Mouse (Mus musculus): ENCODE measurements at regions not wholly inside any gene's neighbourhood (a gene's known extent, or its start where the extent isn't known, plus 50 kb on each side); places are given as distances from the start of the nearest gene placed in this dataset.

DNA sequence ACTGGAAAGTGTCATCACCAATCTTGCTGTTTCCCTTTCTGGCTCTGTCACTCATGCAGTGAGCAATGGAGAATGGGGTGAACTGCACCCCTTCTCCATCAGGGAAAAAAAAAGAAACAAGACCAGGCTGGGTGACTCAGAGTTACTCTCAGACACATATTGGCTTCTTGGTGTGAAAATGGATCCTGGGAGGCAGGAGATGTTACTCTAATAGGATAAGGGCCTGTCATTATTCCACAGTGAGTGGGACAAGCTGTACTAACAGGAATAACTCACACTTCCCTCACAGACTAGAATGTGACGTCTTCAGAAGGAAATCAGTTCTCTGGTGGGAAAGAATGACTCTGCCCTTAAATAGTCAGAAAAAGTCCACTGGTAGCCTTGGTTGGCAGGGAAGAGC lies 181.4 kb upstream of the Nlrp1b start:
- no peak for DNase-seq (ENCODE audit: low spot score in 2 of 2)

DNA sequence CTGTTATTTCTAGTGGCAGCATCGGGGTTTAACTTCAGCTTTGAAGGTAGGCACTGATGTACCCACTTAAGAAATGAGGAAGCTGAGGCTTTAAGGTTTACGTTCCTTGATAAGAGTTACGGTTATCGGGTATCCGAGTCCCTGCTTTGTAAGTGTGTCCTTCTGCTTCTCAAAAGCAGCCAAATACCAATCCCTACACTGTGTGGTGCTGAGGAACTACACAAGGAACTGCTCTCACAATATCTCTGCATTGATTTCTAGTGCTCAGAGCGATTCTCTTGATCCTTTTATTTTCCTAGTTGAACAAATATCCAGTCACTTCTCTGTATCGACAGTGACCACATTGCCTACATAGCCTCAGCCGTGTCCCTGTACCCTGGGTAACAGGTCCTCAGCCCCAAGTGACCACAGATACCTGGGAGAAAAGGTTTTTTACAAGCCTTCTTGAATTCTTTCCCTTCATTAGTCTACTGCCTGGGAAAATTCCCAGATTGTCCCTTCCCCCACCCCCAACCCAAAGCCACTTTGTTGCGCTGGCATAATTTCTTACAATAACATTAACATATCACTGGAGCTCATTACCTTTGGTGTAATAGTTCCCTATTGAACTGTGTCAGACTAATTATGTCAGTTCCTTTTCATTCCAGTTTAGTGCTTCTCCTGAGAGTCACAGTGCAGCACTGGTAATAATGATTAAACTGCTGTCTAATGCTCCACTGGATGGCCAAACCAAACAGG lies 184.0 kb upstream of the Nlrp1b start:
- DNase-seq (ENCODE audit: low spot score in 2 of 2): no peak

GRCm38 (mm10) chr11:71415451-71415850 lies 184.9 kb upstream of the Nlrp1b start:
- no peak for DNase-seq (ENCODE audit: low spot score in 2 of 2)

- DNase-seq (ENCODE audit: low spot score in 2 of 2): no peak
These were observed 191.8 kb upstream of the Nlrp1b start for GRCm38 (mm10) chr11:71422291-71422840.

GRCm38 (mm10) chr11:71423242-71423641 lies 192.7 kb upstream of the Nlrp1b start:
- no peak for DNase-seq (ENCODE audit: low spot score in 2 of 2)

DNA sequence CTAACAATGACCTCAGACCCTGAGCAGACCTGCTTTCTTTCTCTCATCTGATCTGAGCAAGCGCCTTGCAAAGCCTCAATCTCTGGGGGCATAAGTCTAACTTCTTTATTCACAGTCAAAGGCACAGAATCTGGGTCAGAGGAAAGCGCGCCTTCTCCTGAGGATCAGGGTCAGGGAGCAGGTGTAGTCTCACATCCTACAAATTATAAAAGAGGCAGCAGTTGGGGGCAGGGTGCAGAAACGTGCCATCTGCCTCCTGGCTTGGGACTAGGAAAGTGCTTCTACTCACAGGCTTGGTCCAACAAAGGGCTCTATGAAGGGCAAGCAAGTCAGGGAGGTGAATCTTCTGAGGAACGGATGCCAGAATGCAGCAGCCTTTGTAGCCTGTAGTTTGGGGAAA lies 194.3 kb upstream of the Nlrp1b start:
- no peak for DNase-seq (ENCODE audit: low spot score in 2 of 2)

- no peak for DNase-seq (ENCODE audit: low spot score in 2 of 2)
These were observed 199.2 kb upstream of the Nlrp1b start for GRCm38 (mm10) chr11:71429739-71430138.

- DNase-seq (ENCODE audit: low spot score in 2 of 2): no peak
These were observed 203.7 kb upstream of the Nlrp1b start for GRCm38 (mm10) chr11:71434241-71434640.

GRCm38 (mm10) chr11:71434886-71435285 lies 204.4 kb upstream of the Nlrp1b start:
- DNase-seq (ENCODE audit: low spot score in 2 of 2): no peak

- DNase-seq (ENCODE audit: low spot score in 2 of 2): no peak
These were observed 205.2 kb upstream of the Nlrp1b start for GRCm38 (mm10) chr11:71435745-71436144.

DNA sequence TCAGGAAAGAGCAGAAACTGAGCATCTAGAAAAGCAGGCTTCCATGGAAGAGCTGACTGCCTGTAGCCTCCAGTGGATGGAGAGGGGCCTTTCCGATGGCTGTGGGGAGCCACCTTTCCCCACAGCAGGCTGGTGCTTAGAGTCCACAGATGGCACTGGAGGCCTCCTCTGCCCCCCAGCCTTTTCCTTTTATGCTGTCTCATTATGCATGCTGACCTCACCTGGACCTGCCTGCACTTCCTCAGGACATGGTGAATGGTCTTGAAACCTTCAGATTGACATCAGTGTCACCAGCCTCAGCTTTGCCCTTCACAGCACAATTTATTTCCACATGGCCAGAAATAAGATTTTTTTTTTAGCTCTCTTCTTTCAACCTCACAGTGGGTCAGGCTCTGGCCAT lies 205.8 kb upstream of the Nlrp1b start:
- no peak for DNase-seq (ENCODE audit: low spot score in 2 of 2)

DNA sequence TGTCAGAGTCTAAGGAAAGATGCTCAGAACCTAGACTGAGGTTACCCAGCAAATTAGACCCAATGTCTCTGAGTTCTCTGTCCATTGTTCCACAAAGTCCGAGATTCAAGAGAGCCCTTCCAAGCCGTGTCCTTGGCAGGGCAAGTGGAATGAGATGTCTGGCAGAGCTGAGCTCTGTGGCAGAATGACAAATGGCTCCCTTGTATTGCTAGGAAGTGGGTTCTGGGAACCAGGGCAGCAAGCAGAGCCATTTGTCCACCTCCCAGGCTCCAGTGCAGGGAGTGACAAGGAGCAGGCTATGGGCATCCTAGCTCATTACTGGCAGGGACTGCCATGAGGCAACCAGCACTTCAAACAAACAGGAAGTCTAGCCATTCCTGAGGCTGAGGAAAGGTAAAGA lies 206.3 kb upstream of the Nlrp1b start:
- peak; percentile 29 to 58 for DNase-seq (ENCODE audit: low spot score in 2 of 2)

- DNase-seq (ENCODE audit: low spot score in 2 of 2): peak; percentile 37 to 53
These were observed 209.3 kb upstream of the Nlrp1b start for GRCm38 (mm10) chr11:71439871-71440270.

DNA sequence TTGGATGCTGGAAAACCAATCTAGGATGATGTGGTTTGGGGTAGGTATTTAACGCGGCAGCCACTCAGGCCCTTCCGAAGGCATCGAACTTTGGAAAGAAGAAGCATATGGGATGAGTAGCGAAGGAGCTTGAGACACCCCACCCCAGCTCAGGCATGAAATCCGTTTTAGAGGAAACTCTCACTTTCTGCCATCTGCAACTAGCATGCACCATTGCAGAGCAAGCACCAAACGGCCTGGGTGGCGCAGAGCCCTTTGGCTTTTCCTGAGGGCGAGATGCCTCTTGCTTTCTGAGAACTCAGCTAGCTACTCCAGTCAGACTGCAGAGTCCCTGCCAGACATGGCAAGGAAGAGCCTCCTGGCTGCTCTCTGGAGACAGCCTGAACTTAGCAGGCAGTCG lies 209.9 kb upstream of the Nlrp1b start:
- DNase-seq (ENCODE audit: low spot score in 2 of 2): peak in 1 of 2 experiments; percentile 8

- no peak for DNase-seq (ENCODE audit: low spot score in 2 of 2)
These were observed 213.5 kb upstream of the Nlrp1b start for GRCm38 (mm10) chr11:71444056-71444455.

- DNase-seq (ENCODE audit: low spot score in 2 of 2): no peak
These were observed 216.1 kb upstream of the Nlrp1b start for GRCm38 (mm10) chr11:71446641-71447040.

GRCm38 (mm10) chr11:71447841-71448745 lies 217.6 kb upstream of the Nlrp1b start:
- DNase-seq (ENCODE audit: low spot score in 2 of 2): no peak

- no peak for DNase-seq (ENCODE audit: low spot score in 2 of 2)
These were observed 249.6 kb upstream of the Nlrp1b start for GRCm38 (mm10) chr11:71480094-71480493.

GRCm38 (mm10) chr11:71497863-71498262 lies 251.9 kb upstream of the Wscd1 start:
- no peak for DNase-seq (ENCODE audit: low spot score in 2 of 2)

- DNase-seq (ENCODE audit: low spot score in 2 of 2): no peak
These were observed 251.4 kb upstream of the Wscd1 start for GRCm38 (mm10) chr11:71498299-71498698.

DNA sequence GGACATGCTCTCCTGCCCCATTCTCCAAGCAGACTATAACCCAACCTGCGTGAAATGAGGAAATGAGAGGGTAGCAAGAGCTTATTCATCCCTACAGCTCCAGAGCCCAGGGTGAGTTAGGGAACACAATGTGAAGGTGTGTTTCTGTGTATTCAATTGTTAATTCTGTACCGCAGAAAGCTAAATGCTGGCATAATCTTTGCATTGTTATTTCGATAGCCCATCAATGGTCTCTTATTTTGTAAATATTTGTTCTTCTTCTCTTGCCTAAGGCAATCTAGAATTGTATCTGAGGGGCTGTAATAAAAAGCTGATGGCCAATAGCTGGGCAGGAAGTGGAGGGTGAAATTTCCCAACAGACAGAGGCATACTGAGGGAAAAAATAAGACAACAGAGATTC lies 247.6 kb upstream of the Wscd1 start:
- no peak for DNase-seq (ENCODE audit: low spot score in 2 of 2)

GRCm38 (mm10) chr11:71512271-71513066 lies 237.3 kb upstream of the Wscd1 start:
- no peak for DNase-seq (ENCODE audit: low spot score in 2 of 2)

Measured in frontal cortex, postnatal 14 days (tissue).